Mouse (Mus musculus): ENCODE results near the gene St6galnac6. TPM values are rescaled to one million over a fixed set of nuclear protein-coding genes. Genes with fewer than 3 reads are reported as not detected.

The St6galnac6 gene
- polyA plus RNA-seq, 1 experiment from 2014 or later = 13.4 TPM

GRCm38 (mm10) chr2:32589213-32589795, 10.2 kb upstream of the St6galnac6 start:
- WGBS = 32% methylated on average over 11 of the region's 11 CpGs
- H3K9me3 ChIP-seq (ENCODE audit: low read length) = no peaks in the 10 kb centered on the region
- peak overlapping the region; percentile 20 for H3K4me2 ChIP-seq (replicated peaks; ENCODE audit: low read depth, low read length)
- ATAC-seq = no peak
- no peak overlapping the region for H3K4me3 ChIP-seq (ENCODE audit: low read depth, low read length)
- H3K9ac ChIP-seq (replicated peaks; ENCODE audit: low read depth) = no peak overlapping the region
- H3K27ac ChIP-seq (ENCODE audit: low read length) = no peak overlapping the region
- H3K4me1 ChIP-seq (ENCODE audit: insufficient read depth, low read depth, low read length) = peaks cover 15% of the 10 kb centered on the region
- TF ChIP-seq CTCF (IDR thresholded peaks at IDR 0.05) (no peak), EP300 (IDR thresholded peaks at IDR 0.05) (no peak)
- 0 out of 2 replicates have a peak, but pooled peaks cover 2% of the 10 kb centered on the region for H3K36me3 ChIP-seq (ENCODE audit: insufficient read depth, low read length)
- H3K27me3 ChIP-seq (replicated peaks; ENCODE audit: insufficient read depth, low read length) = no peaks in the 10 kb centered on the region
- peak; percentile 45 for DNase-seq (ENCODE audit: low spot score)

- Histone ChIP-seq H3K27ac (ENCODE audit: low read length) (no peak overlapping the region), H3K9me3 (ENCODE audit: low read length) (no peaks in the 10 kb centered on the region), H3K36me3 (ENCODE audit: insufficient read depth, low read length) (0 out of 2 replicates have a peak, but pooled peaks cover 10% of the 10 kb centered on the region), H3K9ac (replicated peaks; ENCODE audit: low read depth) (no peak overlapping the region), H3K27me3 (replicated peaks; ENCODE audit: insufficient read depth, low read length) (no peaks in the 10 kb centered on the region), H3K4me1 (ENCODE audit: insufficient read depth, low read depth, low read length) (peaks cover 15% of the 10 kb centered on the region), H3K4me3 (ENCODE audit: low read depth, low read length) (no peak overlapping the region), H3K4me2 (replicated peaks; ENCODE audit: low read depth, low read length) (no peak overlapping the region; the same call in 1 of the 2 replicates)
- 57% methylated on average over 10 of the region's 10 CpGs for WGBS
- TF ChIP-seq EP300 (IDR thresholded peaks at IDR 0.05) (no peak), CTCF (IDR thresholded peaks at IDR 0.05) (no peak)
- DNase-seq (ENCODE audit: low spot score) (peak; percentile 20), ATAC-seq (no peak)
Observed at GRCm38 (mm10) chr2:32590224-32590623, 9.3 kb upstream of the St6galnac6 start.

DNA sequence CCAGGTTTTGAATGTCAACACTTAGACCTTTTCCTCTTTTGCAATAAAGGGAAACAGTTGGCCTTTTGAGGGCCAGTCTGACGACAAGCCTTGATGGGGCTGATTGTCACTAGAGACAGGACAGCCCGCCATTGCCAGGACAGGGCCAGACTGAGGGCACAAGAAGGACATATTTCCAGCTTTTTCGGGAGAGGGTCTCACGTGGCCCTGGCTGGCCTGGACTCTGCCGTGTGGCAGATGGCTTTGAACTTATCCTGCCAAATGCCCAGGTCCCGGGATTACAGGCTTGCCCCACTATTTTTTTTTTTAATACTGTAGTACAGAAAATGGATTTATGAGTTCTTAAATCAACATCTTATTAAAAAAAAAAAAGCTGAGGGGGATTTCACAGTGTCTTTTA, 8.3 kb upstream of the St6galnac6 start:
- TF ChIP-seq CTCF (IDR thresholded peaks at IDR 0.05) (no peak), EP300 (IDR thresholded peaks at IDR 0.05) (no peak)
- Histone ChIP-seq H3K9me3 (ENCODE audit: low read length) (no peaks in the 10 kb centered on the region), H3K9ac (replicated peaks; ENCODE audit: low read depth) (no peak overlapping the region), H3K27me3 (replicated peaks; ENCODE audit: insufficient read depth, low read length) (no peaks in the 10 kb centered on the region), H3K4me1 (ENCODE audit: insufficient read depth, low read depth, low read length) (peaks cover 15% of the 10 kb centered on the region), H3K36me3 (ENCODE audit: insufficient read depth, low read length) (0 out of 2 replicates have a peak, but pooled peaks cover 10% of the 10 kb centered on the region), H3K4me2 (replicated peaks; ENCODE audit: low read depth, low read length) (no peak overlapping the region), H3K4me3 (ENCODE audit: low read depth, low read length) (no peak overlapping the region), H3K27ac (ENCODE audit: low read length) (peak overlapping the region; percentile 59; the same call in 1 of the 2 replicates)
- peak; percentile 41 for DNase-seq (ENCODE audit: low spot score)
- 58% methylated on average over 6 of the region's 6 CpGs for WGBS
- ATAC-seq = no peak

DNA sequence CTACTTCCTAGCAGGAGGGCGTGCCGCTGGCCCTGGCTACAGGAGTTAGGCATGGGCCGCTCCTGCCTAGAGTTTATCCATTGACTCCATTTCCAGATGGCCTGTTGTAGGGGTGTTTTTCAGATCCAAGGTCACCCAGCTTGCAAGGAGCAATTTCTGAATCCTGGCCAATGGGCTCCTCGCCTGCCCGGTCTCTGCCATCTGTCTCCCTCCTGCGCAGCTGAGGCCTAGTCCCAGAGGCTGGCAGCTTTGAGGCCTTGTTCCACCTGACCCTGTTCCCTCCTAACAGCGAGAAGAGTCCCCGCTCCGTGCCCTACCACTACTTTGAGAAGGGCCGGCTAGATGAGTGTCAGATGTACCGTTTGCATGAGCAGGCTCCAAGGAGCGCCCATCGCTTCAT, 2.8 kb upstream of the St6galnac6 start:
- no peak for ATAC-seq
- H3K9me3 ChIP-seq (ENCODE audit: low read length) = no peaks in the 10 kb centered on the region
- WGBS = 92% methylated on average over 13 of the region's 13 CpGs
- no peak for DNase-seq (ENCODE audit: low spot score)
- TF ChIP-seq CTCF (IDR thresholded peaks at IDR 0.05) (no peak), EP300 (IDR thresholded peaks at IDR 0.05) (no peak)
- no peak overlapping the region for H3K4me2 ChIP-seq (replicated peaks; ENCODE audit: low read depth, low read length)
- 0 out of 2 replicates have a peak, but pooled peaks cover 20% of the 10 kb centered on the region for H3K36me3 ChIP-seq (ENCODE audit: insufficient read depth, low read length)
- H3K4me1 ChIP-seq (ENCODE audit: insufficient read depth, low read depth, low read length) = peaks cover 2% of the 10 kb centered on the region; the same call in 1 of the 2 replicates
- H3K9ac ChIP-seq (replicated peaks; ENCODE audit: low read depth) = no peak overlapping the region
- H3K4me3 ChIP-seq (ENCODE audit: low read depth, low read length) = no peak overlapping the region
- H3K27me3 ChIP-seq (replicated peaks; ENCODE audit: insufficient read depth, low read length) = no peaks in the 10 kb centered on the region
- no peak overlapping the region for H3K27ac ChIP-seq (ENCODE audit: low read length)

DNA sequence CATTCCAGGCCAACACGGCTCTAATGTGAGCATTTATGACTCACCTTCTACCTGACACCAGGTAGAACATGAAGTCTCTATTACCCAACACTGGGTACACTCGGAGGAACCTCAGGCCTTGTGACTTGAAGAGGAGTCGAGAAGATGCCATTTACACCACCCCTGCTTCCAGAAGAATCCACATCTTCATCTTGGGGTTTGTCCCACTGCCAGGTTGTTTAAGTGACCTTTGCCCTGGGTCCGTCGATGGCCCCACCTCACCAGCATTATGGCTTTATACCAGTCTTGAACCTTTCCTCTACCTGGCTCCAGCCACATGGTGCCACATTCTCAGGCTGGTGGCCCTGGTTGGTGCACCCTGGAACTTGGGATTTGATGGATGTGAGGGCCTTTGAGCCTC, 2.3 kb upstream of the St6galnac6 start:
- H3K36me3 ChIP-seq (ENCODE audit: insufficient read depth, low read length) = 0 out of 2 replicates have a peak, but pooled peaks cover 20% of the 10 kb centered on the region

DNA sequence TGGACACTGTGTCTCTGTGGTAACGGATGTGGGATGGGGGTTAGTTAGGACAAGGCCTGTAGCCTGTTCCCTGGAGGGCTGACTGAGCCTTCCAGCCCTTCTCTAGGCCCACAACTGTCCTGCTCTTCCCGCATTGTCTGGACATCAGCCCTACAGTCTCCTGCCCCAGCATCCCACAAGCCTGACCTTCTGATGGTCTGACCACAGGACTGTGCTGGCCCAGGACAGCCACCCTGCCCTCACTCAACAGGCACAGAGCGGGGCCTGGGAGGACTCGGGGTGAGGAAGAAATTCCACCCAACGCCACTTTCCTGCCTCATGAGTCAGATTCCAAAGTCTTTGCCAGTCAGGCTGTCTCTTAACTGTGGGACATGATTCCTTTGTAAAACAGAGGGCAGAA, 1.8 kb upstream of the St6galnac6 start:
- Histone ChIP-seq H3K4me3 (ENCODE audit: low read depth, low read length) (no peak overlapping the region), H3K4me2 (replicated peaks; ENCODE audit: low read depth, low read length) (no peak overlapping the region), H3K4me1 (ENCODE audit: insufficient read depth, low read depth, low read length) (0 out of 2 replicates have a peak, but pooled peaks cover 9% of the 10 kb centered on the region), H3K36me3 (ENCODE audit: insufficient read depth, low read length) (0 out of 2 replicates have a peak, but pooled peaks cover 20% of the 10 kb centered on the region), H3K9me3 (ENCODE audit: low read length) (no peaks in the 10 kb centered on the region), H3K27me3 (replicated peaks; ENCODE audit: insufficient read depth, low read length) (no peaks in the 10 kb centered on the region), H3K27ac (ENCODE audit: low read length) (no peak overlapping the region), H3K9ac (replicated peaks; ENCODE audit: low read depth) (no peak overlapping the region)
- 85% methylated on average over 5 of the region's 5 CpGs for WGBS
- no peak for TF ChIP-seq CTCF (IDR thresholded peaks at IDR 0.05)
- TF ChIP-seq EP300 (IDR thresholded peaks at IDR 0.05) = no peak
- DNase-seq (ENCODE audit: low spot score) (no peak), ATAC-seq (no peak)

More for the DNA sequence above, 2.3 kb upstream of the St6galnac6 start:
- H3K4me3 ChIP-seq (ENCODE audit: low read depth, low read length) = no peak overlapping the region
- 77% methylated on average over 5 of the region's 5 CpGs for WGBS
- H3K4me2 ChIP-seq (replicated peaks; ENCODE audit: low read depth, low read length) = no peak overlapping the region
- TF ChIP-seq CTCF (IDR thresholded peaks at IDR 0.05) (no peak), EP300 (IDR thresholded peaks at IDR 0.05) (no peak)
- H3K27me3 ChIP-seq (replicated peaks; ENCODE audit: insufficient read depth, low read length) = no peaks in the 10 kb centered on the region
- no peaks in the 10 kb centered on the region for H3K9me3 ChIP-seq (ENCODE audit: low read length)
- H3K9ac ChIP-seq (replicated peaks; ENCODE audit: low read depth) = no peak overlapping the region
- DNase-seq (ENCODE audit: low spot score) (no peak), ATAC-seq (no peak)
- 0 out of 2 replicates have a peak, but pooled peaks cover 5% of the 10 kb centered on the region for H3K4me1 ChIP-seq (ENCODE audit: insufficient read depth, low read depth, low read length)
- H3K27ac ChIP-seq (ENCODE audit: low read length) = no peak overlapping the region

Data from lung, postnatal 0 days (tissue).